Mouse (Mus musculus): Measurements from ENCODE around the gene Pcsk5.

The Pcsk5 gene

GRCm38 (mm10) chr19:17837471-17837859, at the start of gene Pcsk5:
Gene Pcsk5 (minus strand): TSS chr19:17837632.
- DNase-seq (ENCODE audit: low read depth), result no peak

- no peak for DNase-seq (ENCODE audit: low read depth)
Observed at GRCm38 (mm10) chr19:17875804-17876203, 38.4 kb upstream of the Pcsk5 start.

GRCm38 (mm10) chr19:17874388-17874787, 37.0 kb upstream of the Pcsk5 start:
- no peak for DNase-seq (ENCODE audit: low read depth)

GRCm38 (mm10) chr19:17873755-17874154, 36.3 kb upstream of the Pcsk5 start:
- DNase-seq (ENCODE audit: low read depth), result no peak

GRCm38 (mm10) chr19:17866317-17866891, 29.0 kb upstream of the Pcsk5 start:
- DNase-seq (ENCODE audit: low read depth), result no peak

- no peak for DNase-seq (ENCODE audit: low read depth)
Observed at GRCm38 (mm10) chr19:17860351-17861014, 23.1 kb upstream of the Pcsk5 start.

GRCm38 (mm10) chr19:17856741-17857140, 19.3 kb upstream of the Pcsk5 start:
- DNase-seq (ENCODE audit: low read depth), result no peak

- no peak for DNase-seq (ENCODE audit: low read depth)
Observed at GRCm38 (mm10) chr19:17848417-17848816, 11.0 kb upstream of the Pcsk5 start.

GRCm38 (mm10) chr19:17845967-17846366, 8.5 kb upstream of the Pcsk5 start:
- DNase-seq (ENCODE audit: low read depth), result no peak

- DNase-seq (ENCODE audit: low read depth), result no peak
Observed at GRCm38 (mm10) chr19:17841586-17841985, 4.2 kb upstream of the Pcsk5 start.

GRCm38 (mm10) chr19:17839856-17840255, 2.4 kb upstream of the Pcsk5 start:
- no peak for DNase-seq (ENCODE audit: low read depth)

GRCm38 (mm10) chr19:17836566-17837470, 614 bp downstream of the Pcsk5 start:
- DNase-seq (ENCODE audit: low read depth), result no peak

GRCm38 (mm10) chr19:17835681-17836565, 1.5 kb downstream of the Pcsk5 start:
- no peak for DNase-seq (ENCODE audit: low read depth)

- no peak for DNase-seq (ENCODE audit: low read depth)
Observed at GRCm38 (mm10) chr19:17834894-17835293, 2.5 kb downstream of the Pcsk5 start.

- DNase-seq (ENCODE audit: low read depth), result no peak
Observed at GRCm38 (mm10) chr19:17831376-17831775, 6.1 kb downstream of the Pcsk5 start.

- DNase-seq (ENCODE audit: low read depth), result no peak
Observed at GRCm38 (mm10) chr19:17828414-17828813, 9.0 kb downstream of the Pcsk5 start.

GRCm38 (mm10) chr19:17826694-17827093, 10.7 kb downstream of the Pcsk5 start:
- DNase-seq (ENCODE audit: low read depth), result no peak

GRCm38 (mm10) chr19:17820046-17820445, 17.4 kb downstream of the Pcsk5 start:
- DNase-seq (ENCODE audit: low read depth), result no peak

- DNase-seq (ENCODE audit: low read depth), result no peak
Observed at GRCm38 (mm10) chr19:17819081-17819480, 18.4 kb downstream of the Pcsk5 start.

- no peak for DNase-seq (ENCODE audit: low read depth)
Observed at GRCm38 (mm10) chr19:17815062-17815461, 22.4 kb downstream of the Pcsk5 start.

- DNase-seq (ENCODE audit: low read depth), result no peak
Observed at GRCm38 (mm10) chr19:17813449-17813990, 23.9 kb downstream of the Pcsk5 start.

GRCm38 (mm10) chr19:17812661-17813060, 24.8 kb downstream of the Pcsk5 start:
- no peak for DNase-seq (ENCODE audit: low read depth)
